Mouse (Mus musculus): ENCODE data around the gene Hoxd13. TPM values are rescaled to one million over a fixed set of nuclear protein-coding genes. Genes with fewer than 3 reads are reported as not detected.
A peak's percentile ranks its signal among the peaks of the same experiment; 100 is the strongest.

Gene Hoxd13
- polyA plus RNA-seq, 1 experiment from 2014 or later: not detected

- WGBS: 16% methylated on average over 2 of the region's 2 CpGs
Observed at GRCm38 (mm10) chr2:74677106-74677505, 9.0 kb downstream of the Hoxd13 start.

GRCm38 (mm10) chr2:74678891-74679595 is 10.9 kb downstream of the Hoxd13 start, which contains the start of gene Hoxd11:
Hoxd11 (plus strand) TSS chr2:74679557.
- no peak within 1 kb of the TSS for H3K27ac ChIP-seq (ENCODE audit: low read depth, low read length)
- ATAC-seq (ENCODE audit: low FRiP score) (no peak), DNase-seq (ENCODE audit: low spot score, missing footprints) (no peak)
- no peak within 1 kb of the TSS for H3K9ac ChIP-seq (ENCODE audit: low read length)
- H3K9me3 ChIP-seq (ENCODE audit: control insufficient read depth, low read length): no peaks in the 10 kb centered on the region
- WGBS: 1% methylated on average over 15 of the region's 15 CpGs
- H3K36me3 ChIP-seq (ENCODE audit: control insufficient read depth, insufficient read depth, low read length): no peaks in the 10 kb centered on the region
- H3K4me2 ChIP-seq: no peak within 1 kb of the TSS
- H3K4me3 ChIP-seq (ENCODE audit: low read depth, low read length): no peak within 1 kb of the TSS
- peaks cover 100% of the 10 kb centered on the region for H3K27me3 ChIP-seq (ENCODE audit: control insufficient read depth, insufficient read depth, low read length)
- H3K4me1 ChIP-seq (ENCODE audit: control insufficient read depth, insufficient read depth, low read length): peaks cover 5% of the 10 kb centered on the region; the same call in 1 of the 2 replicates

More at GRCm38 (mm10) chr2:74677106-74677505, 9.0 kb downstream of the Hoxd13 start:
- Histone ChIP-seq H3K9ac (ENCODE audit: low read length) (no peak overlapping the region), H3K27ac (ENCODE audit: low read depth, low read length) (no peak overlapping the region), H3K4me1 (ENCODE audit: control insufficient read depth, insufficient read depth, low read length) (0 out of 2 replicates have a peak, but pooled peaks cover 4% of the 10 kb centered on the region), H3K9me3 (ENCODE audit: control insufficient read depth, low read length) (no peaks in the 10 kb centered on the region), H3K36me3 (ENCODE audit: control insufficient read depth, insufficient read depth, low read length) (no peaks in the 10 kb centered on the region), H3K27me3 (ENCODE audit: control insufficient read depth, insufficient read depth, low read length) (peaks cover 100% of the 10 kb centered on the region), H3K4me2 (no peak overlapping the region), H3K4me3 (ENCODE audit: low read depth, low read length) (no peak overlapping the region)
- no peak for ATAC-seq (ENCODE audit: low FRiP score)
- no peak for DNase-seq (ENCODE audit: low spot score, missing footprints)

- Histone ChIP-seq H3K4me2 (no peak overlapping the region), H3K27me3 (ENCODE audit: control insufficient read depth, insufficient read depth, low read length) (peaks cover 100% of the 10 kb centered on the region), H3K4me3 (ENCODE audit: low read depth, low read length) (no peak overlapping the region), H3K4me1 (ENCODE audit: control insufficient read depth, insufficient read depth, low read length) (peaks cover 5% of the 10 kb centered on the region; the same call in 1 of the 2 replicates), H3K9me3 (ENCODE audit: control insufficient read depth, low read length) (no peaks in the 10 kb centered on the region), H3K9ac (ENCODE audit: low read length) (no peak overlapping the region), H3K36me3 (ENCODE audit: control insufficient read depth, insufficient read depth, low read length) (no peaks in the 10 kb centered on the region), H3K27ac (ENCODE audit: low read depth, low read length) (no peak overlapping the region)
- no peak for ATAC-seq (ENCODE audit: low FRiP score)
- under 1% methylated on average over 26 of the region's 26 CpGs for WGBS
- no peak for DNase-seq (ENCODE audit: low spot score, missing footprints)
Observed at GRCm38 (mm10) chr2:74679596-74679971, 11.5 kb downstream of the Hoxd13 start.

GRCm38 (mm10) chr2:74679980-74680379 is 11.9 kb downstream of the Hoxd13 start:
- H3K27me3 ChIP-seq (ENCODE audit: control insufficient read depth, insufficient read depth, low read length): peaks cover 100% of the 10 kb centered on the region
- DNase-seq (ENCODE audit: low spot score, missing footprints) (no peak), ATAC-seq (ENCODE audit: low FRiP score) (no peak)
- H3K4me2 ChIP-seq: no peak overlapping the region
- no peaks in the 10 kb centered on the region for H3K36me3 ChIP-seq (ENCODE audit: control insufficient read depth, insufficient read depth, low read length)
- H3K4me3 ChIP-seq (ENCODE audit: low read depth, low read length): no peak overlapping the region
- H3K27ac ChIP-seq (ENCODE audit: low read depth, low read length): no peak overlapping the region
- no peak overlapping the region for H3K9ac ChIP-seq (ENCODE audit: low read length)
- H3K4me1 ChIP-seq (ENCODE audit: control insufficient read depth, insufficient read depth, low read length): peaks cover 5% of the 10 kb centered on the region; the same call in 1 of the 2 replicates
- 1% methylated on average over 22 of the region's 23 CpGs for WGBS
- no peaks in the 10 kb centered on the region for H3K9me3 ChIP-seq (ENCODE audit: control insufficient read depth, low read length)

GRCm38 (mm10) chr2:74680561-74681398 is 12.7 kb downstream of the Hoxd13 start:
- H3K4me2 ChIP-seq: no peak overlapping the region
- WGBS: 3% methylated on average over 21 of the region's 21 CpGs
- H3K9ac ChIP-seq (ENCODE audit: low read length): no peak overlapping the region
- no peak overlapping the region for H3K27ac ChIP-seq (ENCODE audit: low read depth, low read length)
- H3K36me3 ChIP-seq (ENCODE audit: control insufficient read depth, insufficient read depth, low read length): no peaks in the 10 kb centered on the region
- DNase-seq (ENCODE audit: low spot score, missing footprints) (peak; percentile 94), ATAC-seq (ENCODE audit: low FRiP score) (no peak)
- H3K4me1 ChIP-seq (ENCODE audit: control insufficient read depth, insufficient read depth, low read length): peaks cover 5% of the 10 kb centered on the region; the same call in 1 of the 2 replicates
- peaks cover 100% of the 10 kb centered on the region for H3K27me3 ChIP-seq (ENCODE audit: control insufficient read depth, insufficient read depth, low read length)
- no peak overlapping the region for H3K4me3 ChIP-seq (ENCODE audit: low read depth, low read length)
- no peaks in the 10 kb centered on the region for H3K9me3 ChIP-seq (ENCODE audit: control insufficient read depth, low read length)

GRCm38 (mm10) chr2:74681594-74682531 is 13.8 kb downstream of the Hoxd13 start:
- ATAC-seq (ENCODE audit: low FRiP score): 0 out of 2 replicates have a peak, but pooled peaks have one; percentile 30
- WGBS: under 1% methylated on average over 77 of the region's 78 CpGs
- H3K27me3 ChIP-seq (ENCODE audit: control insufficient read depth, insufficient read depth, low read length): peaks cover 98% of the 10 kb centered on the region
- H3K27ac ChIP-seq (ENCODE audit: low read depth, low read length): no peak overlapping the region
- no peaks in the 10 kb centered on the region for H3K9me3 ChIP-seq (ENCODE audit: control insufficient read depth, low read length)
- 0 out of 2 replicates have a peak overlapping the region, but pooled peaks have one; percentile 17 for H3K4me2 ChIP-seq
- no peaks in the 10 kb centered on the region for H3K36me3 ChIP-seq (ENCODE audit: control insufficient read depth, insufficient read depth, low read length)
- peak; percentile 96 for DNase-seq (ENCODE audit: low spot score, missing footprints)
- no peak overlapping the region for H3K9ac ChIP-seq (ENCODE audit: low read length)
- no peak overlapping the region for H3K4me3 ChIP-seq (ENCODE audit: low read depth, low read length)
- H3K4me1 ChIP-seq (ENCODE audit: control insufficient read depth, insufficient read depth, low read length): peaks cover 5% of the 10 kb centered on the region; the same call in 1 of the 2 replicates

GRCm38 (mm10) chr2:74682796-74683195 is 14.7 kb downstream of the Hoxd13 start:
- Histone ChIP-seq H3K36me3 (ENCODE audit: control insufficient read depth, insufficient read depth, low read length) (no peaks in the 10 kb centered on the region), H3K4me1 (ENCODE audit: control insufficient read depth, insufficient read depth, low read length) (peaks cover 5% of the 10 kb centered on the region; the same call in 1 of the 2 replicates), H3K27ac (ENCODE audit: low read depth, low read length) (no peak overlapping the region), H3K9me3 (ENCODE audit: control insufficient read depth, low read length) (no peaks in the 10 kb centered on the region), H3K4me2 (0 out of 2 replicates have a peak overlapping the region, but pooled peaks have one; percentile 17), H3K9ac (ENCODE audit: low read length) (no peak overlapping the region), H3K4me3 (ENCODE audit: low read depth, low read length) (no peak overlapping the region), H3K27me3 (ENCODE audit: control insufficient read depth, insufficient read depth, low read length) (peaks cover 98% of the 10 kb centered on the region)
- 1% methylated on average over 38 of the region's 51 CpGs for WGBS
- ATAC-seq (ENCODE audit: low FRiP score) (no peak), DNase-seq (ENCODE audit: low spot score, missing footprints) (no peak)

- Histone ChIP-seq H3K36me3 (ENCODE audit: control insufficient read depth, insufficient read depth, low read length) (no peaks in the 10 kb centered on the region), H3K9me3 (ENCODE audit: control insufficient read depth, low read length) (no peaks in the 10 kb centered on the region), H3K27ac (ENCODE audit: low read depth, low read length) (no peak overlapping the region), H3K4me1 (ENCODE audit: control insufficient read depth, insufficient read depth, low read length) (peaks cover 5% of the 10 kb centered on the region; the same call in 1 of the 2 replicates), H3K27me3 (ENCODE audit: control insufficient read depth, insufficient read depth, low read length) (peaks cover 98% of the 10 kb centered on the region), H3K4me3 (ENCODE audit: low read depth, low read length) (no peak overlapping the region), H3K4me2 (no peak overlapping the region), H3K9ac (ENCODE audit: low read length) (no peak overlapping the region)
- under 1% methylated on average over 18 of the region's 18 CpGs for WGBS
- DNase-seq (ENCODE audit: low spot score, missing footprints): peak; percentile 94
- no peak for ATAC-seq (ENCODE audit: low FRiP score)
Observed at GRCm38 (mm10) chr2:74683471-74683951, 15.4 kb downstream of the Hoxd13 start.
